Mouse (Mus musculus) erythroblast, adult 5-6 weeks (primary cell): ENCODE data around the gene Tmem38b. TPM values are rescaled to one million over a fixed set of nuclear protein-coding genes. Genes with fewer than 3 reads are reported as not detected.
A peak's percentile ranks its signal among the peaks of the same experiment; 100 is the strongest.
"Not testable (repeated sequence)": the region's sequence is repeated elsewhere in the genome, so short reads cannot be mapped to it uniquely, and the experiment has no call there.

Experiments used
- ATAC-seq: replicated peaks from 2 replicates; pipeline ENCODE4 v1.8.0; 2016; ENCODE audit warnings: moderate number of reproducible peaks, mild to moderate bottlenecking, moderate TSS enrichment, inconsistent platforms; ENCODE audit not compliant: poor library complexity, low FRiP score, severe bottlenecking
- total RNA-seq, 2 experiments: library from RNA; stranded (forward) in 1 of 2; stranded (reverse) in 1 of 2; fragments of 150-400 nt in 1 of 2; fragments of 200-764, 138-1000 nt in 1 of 2; gene quantifications; 2 replicates each; pipeline versions ENCODE4 v1.2.3 to v1.2.4; 2015 to 2017; ENCODE audit warnings: low replicate concordance in 2 of 2

Tmem38b gene
- 9.2 and 10.9 TPM in 2 replicates for total RNA-seq (2015; ENCODE audit: low replicate concordance)
- 2.8 and 3.2 TPM in 2 replicates for total RNA-seq (2017; ENCODE audit: low replicate concordance)

DNA sequence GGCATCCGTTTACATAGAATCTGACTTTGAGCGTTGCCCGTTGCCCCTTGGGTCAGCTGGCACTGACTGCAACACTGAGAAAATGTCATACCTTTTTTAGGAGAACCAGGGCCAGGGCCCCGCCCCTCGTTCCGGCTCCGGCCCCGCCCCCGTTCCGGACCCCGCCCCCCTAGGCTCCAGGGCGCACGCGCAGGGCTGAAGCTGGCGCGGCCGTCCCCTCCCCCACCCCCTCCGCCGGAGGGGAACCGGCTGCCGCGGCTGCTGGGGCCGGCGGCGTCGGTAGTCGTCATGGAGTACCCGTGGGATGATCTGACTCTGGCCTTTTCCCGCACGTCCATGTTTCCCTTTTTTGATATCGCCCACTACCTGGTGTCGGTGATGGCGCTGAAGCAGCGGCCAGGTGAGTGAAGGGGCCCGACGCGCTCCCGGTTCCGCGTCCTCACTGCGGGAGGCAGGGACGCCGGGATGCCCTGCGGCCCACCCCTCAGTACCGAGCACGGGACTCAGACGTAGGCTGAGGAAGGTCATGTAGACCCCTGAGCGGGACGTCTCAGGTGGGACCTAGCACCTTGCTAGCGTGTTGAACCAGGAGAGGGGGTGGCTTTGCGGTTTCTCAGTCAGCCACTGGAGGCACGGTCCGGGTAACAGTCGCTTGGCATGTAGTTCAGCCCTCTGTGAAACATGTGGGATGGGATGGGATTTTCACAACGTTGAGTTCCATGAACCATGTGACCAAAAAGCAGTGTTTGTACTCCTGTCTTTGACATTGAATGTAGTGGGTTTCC, at the start of gene Tmem38b:
Gene Tmem38b (plus strand): TSS at position 225 of the 785 bp plus-strand sequence.
- peak; percentile 69 for ATAC-seq

DNA sequence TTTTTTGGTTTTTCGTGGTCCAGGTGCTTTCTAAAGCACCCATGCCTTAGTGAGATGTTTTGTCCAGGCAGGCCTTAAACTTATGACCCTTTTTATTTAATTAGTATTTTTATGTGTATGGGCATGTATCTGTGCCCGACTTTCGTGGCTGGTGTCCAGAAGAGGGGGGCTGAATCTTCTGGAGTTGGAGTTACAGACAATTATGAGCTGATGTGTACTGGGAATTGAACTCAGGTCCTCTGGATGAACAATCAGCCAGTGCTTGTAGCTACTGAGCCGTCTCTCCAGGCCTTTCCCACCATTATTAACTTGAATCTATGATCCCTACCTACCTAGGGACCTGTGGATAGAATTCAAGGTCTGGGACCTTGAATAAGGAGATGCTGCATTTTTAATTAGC, 44.4 kb upstream of the Tmem38b start:
- ATAC-seq: no peak

DNA sequence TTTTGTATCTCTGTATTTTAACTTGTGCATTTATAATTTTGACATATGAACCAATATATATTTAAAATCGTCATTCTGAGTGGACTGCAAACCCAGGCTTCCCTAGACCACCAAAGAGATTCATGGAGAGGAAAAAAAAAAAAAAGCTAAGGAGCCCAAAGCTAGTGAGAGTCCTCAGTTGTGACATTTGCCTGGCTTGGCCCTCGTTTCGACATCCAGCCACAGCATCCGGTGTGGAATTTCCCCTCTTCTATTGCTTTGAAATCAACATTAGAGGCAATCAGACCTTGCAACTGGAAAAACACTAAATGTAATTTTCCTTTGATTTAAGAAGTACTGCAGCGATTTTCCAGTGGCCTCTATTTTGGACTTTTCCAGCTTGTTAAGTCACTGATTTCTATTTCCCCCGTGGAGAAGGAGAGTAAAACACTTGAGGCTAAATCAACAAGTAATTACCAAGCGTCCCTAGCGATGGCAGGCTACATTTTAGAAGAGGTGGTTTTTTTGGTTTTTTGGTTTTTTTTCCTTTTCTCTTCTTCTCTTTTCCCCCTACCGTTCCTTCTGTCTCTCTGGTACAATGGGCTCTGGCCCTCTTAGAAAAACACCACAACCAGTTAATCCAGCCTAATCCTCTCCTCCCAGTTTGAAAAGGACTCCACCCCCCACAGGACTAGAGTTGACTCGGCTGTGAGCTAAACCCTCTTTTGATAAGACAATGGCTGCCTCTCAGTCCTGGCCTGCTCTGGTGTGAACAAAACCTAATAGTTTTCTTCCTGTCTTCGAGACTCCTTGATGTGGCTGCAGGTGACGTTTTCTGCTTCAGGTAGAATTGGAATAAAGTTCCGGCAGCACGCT, 43.4 kb upstream of the Tmem38b start:
- ATAC-seq: no peak

DNA sequence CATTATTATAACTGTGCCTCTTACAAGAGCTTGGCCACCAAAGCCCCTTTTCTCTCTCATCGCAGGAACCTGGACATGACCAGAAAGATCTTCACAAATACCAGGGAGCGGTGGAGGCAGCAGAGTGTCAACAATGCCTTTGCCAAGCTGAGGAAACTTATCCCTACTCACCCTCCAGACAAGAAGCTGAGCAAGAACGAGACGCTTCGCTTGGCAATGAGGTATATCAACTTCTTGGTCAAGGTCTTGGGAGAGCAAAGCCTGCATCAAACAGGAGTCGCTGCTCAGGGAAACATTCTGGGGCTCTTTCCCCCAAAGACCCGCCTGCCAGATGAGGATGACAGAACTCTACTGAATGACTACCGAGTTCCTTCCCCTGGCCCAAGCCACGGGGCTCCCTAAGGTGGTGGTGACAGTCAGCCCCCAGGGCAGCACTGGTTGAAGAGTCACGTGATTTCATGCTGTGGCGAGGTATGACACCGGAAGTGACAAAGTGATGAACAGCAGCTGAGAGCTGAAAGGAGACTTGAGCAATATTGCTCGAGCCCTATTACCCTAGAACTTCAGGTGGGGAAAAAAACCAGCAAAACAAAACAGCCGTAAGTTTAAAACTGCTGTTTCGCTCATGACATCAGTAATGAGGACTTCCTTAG, 40.0 kb upstream of the Tmem38b start:
- ATAC-seq: no peak

DNA sequence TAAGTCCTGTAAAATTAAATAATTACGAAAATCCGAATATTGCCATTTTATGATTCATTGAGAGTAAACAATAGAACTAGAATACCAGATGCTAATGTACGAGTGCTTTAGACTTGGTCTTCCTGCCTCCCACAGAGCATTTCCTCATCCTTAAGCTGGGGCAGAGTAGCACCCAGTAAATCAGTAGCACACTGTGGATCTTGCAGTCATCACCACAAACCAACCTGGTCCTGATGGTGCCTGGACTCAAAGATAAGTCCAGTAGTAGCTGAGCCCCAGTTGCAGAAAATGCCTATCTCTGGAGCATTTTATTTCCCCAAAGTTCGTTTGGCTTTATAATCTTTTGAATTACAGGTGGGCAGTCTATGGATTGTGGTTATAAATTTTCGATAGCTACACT, 39.0 kb upstream of the Tmem38b start:
- no peak for ATAC-seq

DNA sequence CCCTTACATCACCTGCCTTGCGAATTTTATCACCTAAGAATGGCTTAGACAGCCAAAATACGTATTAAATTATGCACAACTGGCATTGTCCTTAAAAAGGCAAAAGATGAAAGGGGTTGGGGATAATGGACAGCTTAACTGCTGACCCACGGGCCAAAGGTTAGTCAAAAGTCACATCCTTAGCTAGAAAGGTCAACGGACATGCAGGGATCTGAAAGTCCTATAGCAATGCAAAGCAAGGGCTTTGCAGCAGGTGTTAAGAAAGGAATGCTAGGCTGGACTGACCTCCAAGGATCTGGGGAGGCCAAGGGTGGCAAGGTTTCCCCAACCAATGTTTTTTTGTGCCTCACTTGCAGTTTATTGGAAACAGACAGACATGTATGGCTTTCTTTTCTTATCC, 36.5 kb upstream of the Tmem38b start:
- ATAC-seq: no peak

DNA sequence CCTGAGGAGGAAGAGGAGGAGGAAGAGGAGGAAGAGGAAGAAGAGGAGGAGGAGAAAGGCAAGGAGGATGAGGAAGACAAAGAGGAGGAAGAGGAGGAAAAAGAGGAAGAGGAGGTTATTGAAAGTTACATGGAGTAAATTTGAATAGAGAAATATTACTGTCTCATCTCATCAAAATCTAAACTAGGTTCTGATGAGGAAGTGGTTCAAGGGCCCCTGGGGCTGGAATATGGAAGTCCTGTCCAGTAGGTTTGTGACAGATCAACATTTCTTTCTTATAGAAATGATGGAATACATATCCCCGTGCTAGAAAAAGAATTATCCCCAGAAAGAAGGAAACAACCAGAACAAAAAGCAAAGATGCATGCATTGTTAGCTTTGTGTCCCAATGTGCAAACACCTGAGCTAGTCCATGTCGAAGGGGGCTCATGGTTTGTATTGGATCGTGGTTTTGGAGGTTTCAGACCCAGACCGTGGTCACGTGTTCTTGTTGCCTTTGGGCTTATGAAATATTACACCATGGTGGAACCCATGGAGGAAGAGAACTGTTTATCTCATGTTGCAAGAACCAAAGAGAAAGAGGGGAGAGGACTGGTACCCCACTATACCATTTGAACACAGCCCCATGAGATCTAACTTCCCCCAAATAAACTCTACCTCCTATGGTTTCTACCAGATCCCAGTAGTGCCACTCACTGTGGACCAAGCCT, 31.4 kb upstream of the Tmem38b start:
- ATAC-seq: no peak

DNA sequence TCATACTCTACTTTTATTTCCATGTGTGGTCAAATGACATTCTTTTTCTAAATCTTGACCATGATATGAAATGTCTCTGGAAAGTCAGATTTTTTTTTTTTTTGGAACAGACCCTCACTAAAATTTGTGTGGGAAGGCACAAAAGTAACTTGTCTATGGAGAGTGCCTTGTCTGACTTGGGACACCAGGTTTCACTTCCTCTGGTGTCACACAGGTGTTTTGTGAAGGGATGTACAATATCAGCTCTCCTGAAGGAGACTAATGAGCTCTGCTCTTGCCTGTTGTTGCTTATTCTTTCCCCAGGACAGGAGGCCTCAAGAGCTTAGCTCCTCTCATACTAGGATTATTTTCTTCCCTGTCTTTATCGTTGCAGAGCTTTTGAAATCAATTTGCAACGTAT, 30.8 kb upstream of the Tmem38b start:
- ATAC-seq: no peak

DNA sequence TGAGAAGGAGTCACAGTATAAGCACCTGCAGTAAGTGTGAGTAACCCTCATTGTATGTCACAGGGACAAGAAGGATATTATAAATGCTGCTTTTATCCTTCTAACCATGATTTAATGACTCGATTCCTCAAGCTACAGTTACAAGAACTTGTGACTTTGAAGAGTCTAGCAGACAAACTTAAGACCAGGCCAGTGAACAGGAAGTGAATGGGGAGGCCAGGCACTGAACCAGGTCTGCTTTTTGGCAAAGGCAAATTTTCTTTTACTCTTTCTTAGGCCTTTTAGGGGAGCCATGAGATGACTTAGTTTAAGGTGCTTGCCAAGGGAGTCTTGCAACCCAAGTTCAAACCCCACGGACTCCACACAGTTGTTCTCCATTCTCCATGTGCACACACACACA, 30.1 kb upstream of the Tmem38b start:
- no peak for ATAC-seq

DNA sequence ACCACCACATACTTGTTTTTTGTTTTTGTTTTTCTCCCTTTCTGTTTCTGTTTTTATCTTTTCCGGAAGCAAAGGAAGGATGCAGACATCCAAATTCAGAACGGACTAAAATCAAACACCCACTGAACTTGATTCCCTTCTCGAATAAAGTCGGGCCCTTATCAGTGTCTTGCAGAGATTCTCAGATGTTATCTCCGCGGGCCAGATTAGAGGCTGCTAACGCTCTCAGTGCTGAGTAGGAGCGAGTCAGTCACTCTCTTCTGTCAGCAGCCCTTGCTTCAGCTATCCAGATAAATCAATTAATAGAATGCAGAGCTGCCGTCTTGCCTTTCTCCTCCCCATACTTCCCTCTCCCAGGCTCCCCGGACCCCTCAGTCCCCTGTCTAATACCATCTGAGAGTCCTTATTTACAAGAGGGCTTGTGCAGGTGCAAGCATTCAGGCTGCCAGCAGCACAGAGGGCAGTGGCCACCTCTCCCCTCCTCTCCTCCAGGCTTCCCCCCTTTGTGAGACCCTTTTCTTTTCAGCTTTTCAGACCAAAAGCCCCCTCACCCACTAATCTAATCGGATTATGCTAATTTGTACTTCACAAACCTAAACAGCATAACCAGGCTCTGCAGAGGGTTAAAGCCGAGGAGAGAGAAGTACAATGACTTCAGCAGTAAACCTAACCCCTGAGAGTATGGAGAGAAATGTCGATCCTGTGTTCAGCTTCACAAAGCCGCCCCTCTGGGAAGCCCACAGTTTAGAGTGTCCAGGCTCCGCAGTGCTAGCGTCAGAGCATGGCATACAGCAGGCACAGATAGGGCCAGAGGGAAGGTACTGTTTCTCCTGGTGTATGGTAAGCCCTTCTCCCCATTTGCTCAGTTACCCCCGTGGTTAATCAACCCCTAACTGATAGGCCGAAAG, 28.7 kb upstream of the Tmem38b start:
- no peak for ATAC-seq

DNA sequence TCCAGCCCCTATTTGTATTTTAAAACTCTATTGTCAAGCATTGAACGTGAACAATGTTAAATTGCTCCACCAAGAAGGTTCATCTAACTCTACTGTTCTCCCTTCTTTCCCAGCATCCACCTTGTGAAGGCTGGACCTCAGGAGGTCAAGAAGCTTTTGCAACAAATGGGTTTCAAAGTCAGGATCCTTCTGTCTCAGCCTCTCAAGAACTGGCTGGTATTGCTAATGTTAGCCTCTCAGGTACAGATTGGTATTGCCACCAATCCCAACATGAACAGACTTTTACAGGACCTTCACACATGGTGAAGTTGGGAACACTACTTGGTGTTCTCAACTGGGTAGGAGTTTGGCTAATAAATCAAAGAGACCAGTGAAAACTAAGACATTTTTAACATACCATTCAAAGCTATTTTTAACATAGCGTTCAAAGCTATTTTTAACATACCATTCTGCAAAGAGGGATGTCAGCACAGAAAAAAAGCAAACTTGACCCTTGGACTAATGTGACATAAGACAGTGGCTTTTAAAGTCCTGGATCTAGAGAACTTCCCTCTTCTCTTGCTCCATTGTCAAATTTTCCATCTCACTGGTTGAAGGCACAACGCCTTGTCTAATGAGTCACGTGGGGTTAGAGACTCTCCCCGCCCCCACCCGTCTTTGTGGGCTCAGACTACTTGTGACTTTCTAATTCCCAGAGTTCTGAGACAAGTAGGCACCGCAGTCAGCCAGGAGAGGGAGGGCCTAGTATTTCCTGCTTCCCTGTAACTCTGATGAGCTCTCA, 26.8 kb upstream of the Tmem38b start:
- no peak for ATAC-seq

DNA sequence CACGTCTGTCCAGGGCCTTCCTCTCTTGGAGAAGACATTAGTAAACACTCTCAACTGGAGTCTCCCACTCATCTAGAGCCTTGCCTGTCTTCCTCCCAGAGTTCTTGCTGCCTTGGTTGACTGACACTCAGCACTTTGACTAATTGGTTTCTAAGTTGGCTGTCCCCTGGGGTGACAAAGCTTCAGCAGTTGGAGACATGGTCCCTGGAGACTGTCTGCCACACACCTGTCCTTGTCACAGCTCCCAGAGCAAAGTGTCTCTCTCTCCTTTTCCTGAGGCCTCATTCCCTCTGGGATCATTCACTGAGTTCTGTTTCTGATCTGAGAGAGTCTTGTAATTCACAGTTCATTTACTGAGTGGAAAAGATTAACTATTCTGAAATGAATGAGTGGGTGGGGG, 26.1 kb upstream of the Tmem38b start:
- no peak for ATAC-seq

DNA sequence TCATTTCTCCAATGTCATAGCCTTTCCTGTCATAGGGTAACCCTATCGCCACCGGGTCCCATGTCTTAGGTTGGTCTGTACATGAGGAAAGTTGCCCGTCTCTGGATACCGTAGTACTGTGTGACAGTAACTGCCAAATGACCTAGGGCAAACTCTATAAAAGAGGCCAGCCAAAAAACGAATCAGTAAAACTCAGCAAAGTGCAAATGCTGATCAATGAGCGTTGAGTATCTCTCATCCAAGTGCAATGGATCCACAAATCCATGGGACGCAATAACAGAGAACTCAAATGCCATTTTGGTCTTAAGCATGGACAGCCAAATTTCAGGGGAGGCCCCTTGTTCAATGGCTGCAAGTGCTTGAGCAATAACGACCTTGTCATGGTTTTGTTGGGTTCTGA, 22.2 kb upstream of the Tmem38b start:
- not testable (repeated sequence) for ATAC-seq

DNA sequence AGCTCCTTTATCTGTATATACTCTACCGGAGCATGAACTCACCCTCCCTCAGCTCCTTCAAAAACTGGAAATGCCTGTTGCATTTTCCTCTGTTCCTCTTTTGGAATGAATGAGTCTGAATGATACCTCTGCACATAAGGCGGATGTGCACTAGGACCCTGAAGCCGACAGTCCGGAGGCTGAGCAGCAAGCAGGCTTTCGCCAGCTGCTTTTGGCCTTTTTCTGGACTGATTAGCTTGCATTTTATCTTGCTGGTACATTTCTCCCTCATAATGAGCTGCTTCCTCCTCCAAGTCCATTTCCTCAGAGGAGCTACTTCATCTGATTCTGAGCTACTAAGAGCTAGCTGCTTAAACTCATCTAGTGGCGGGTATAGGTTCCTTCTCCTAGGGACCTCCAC, 19.4 kb upstream of the Tmem38b start:
- not testable (repeated sequence) for ATAC-seq

DNA sequence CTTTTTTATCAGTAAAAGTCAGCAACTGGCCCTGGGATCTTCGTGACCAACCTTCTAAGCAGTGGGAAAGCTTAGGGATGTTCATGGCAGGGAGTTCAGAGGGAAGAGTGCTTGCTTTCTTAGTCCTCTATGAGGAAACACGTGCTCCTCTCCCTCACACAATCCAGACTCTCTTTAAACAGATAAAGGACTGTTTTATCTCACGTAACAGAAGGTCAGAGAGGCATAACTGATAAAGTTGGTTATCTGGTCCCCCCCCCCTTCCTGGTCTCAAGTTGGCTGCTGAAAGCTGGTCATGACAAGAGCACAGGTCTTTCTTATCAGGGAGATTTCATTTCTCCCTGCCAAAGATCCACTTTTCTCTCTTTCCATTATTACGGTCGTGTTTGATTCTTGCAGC, 7.5 kb upstream of the Tmem38b start:
- no peak for ATAC-seq

DNA sequence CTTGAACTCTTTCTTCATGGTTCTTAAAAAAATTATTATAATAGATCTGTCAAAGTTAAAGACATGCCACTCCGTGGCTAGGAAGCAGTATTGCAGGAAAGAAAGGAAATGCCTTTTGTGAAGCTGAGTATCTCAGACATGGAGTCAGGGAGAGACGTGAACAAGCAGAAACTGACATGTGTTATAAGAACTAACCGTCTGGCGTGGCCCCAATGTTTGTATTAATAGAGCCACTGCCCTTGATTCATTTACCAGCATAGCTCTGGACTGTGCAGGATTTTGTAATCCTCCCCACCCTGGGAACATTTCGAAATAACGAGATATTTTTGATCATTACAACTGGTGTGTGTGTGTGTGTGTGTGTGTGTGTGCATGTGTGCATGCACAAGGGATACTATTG, 2.1 kb upstream of the Tmem38b start:
- ATAC-seq: no peak

DNA sequence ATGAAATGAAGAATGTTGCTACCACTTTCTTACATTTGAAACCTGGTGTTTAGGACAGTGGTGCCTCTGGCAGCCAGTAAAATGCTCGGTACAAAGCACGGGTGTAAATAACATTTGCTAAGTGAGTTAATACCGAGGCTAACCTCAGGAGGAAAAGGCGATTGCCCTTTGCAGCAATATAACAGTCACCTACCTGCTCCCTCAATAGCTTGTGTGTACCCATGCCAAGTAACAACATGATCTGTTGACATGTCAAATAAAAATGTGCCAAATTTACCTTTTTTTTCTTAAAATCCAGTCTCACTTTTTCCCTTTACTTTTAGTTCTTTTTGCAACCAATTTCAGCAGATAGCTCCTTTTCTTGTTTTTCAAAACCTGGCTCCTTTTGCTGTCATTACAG, 1.0 kb upstream of the Tmem38b start:
- ATAC-seq: no peak

DNA sequence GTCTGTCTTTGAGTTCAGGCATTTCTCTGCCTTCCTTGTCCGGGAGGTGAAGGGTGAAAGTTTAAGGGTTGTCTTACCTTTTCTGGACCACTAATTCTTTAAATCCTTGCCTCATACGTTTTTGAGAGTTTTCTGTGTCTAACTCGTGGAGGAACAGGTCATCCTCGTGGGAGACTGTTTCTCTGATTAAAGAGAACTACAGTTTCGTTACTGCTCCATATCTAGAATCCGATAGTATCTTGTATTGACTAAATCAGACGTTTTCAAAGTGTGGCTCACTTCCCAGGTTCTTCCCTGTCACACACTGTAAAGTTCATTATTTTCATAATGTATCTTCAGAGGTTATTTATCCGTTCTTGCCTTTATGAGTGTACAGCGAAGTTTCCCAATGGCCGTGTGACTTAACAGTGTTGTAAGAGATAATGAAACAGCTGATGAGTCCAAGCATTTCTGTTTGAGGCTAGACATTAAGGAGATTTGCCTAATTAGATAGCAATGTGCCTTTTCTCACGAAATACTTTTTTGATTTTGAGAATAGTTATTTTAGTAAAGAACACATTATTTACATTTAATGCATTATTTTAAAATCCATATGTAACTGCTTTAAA, 900 bp downstream of the Tmem38b start:
- no peak for ATAC-seq
